Mouse (Mus musculus): ENCODE data around the gene Dtx3l. TPM values are rescaled to one million over a fixed set of nuclear protein-coding genes. Genes with fewer than 3 reads are reported as not detected.

Gene Dtx3l
- total RNA-seq, 2 experiments from 2014 or later, result 2.9 to 3.5 TPM

GRCm38 (mm10) chr16:35933181-35933580, 5.8 kb downstream of the Dtx3l start:
- no peak for DNase-seq (ENCODE audit: low spot score in 2 of 2)
- intact Hi-C loops (cut with DNase I), result no loop called here

- no peak for DNase-seq (ENCODE audit: low spot score in 2 of 2)
- intact Hi-C loops (cut with DNase I), result no loop called here
Observed at GRCm38 (mm10) chr16:35932179-35933055, 6.5 kb downstream of the Dtx3l start.

GRCm38 (mm10) chr16:35924341-35924740, 14.6 kb downstream of the Dtx3l start:
- intact Hi-C loops (cut with DNase I), result no loop called here
- DNase-seq (ENCODE audit: low spot score in 2 of 2), result no peak

- DNase-seq (ENCODE audit: low spot score in 2 of 2), result no peak
- intact Hi-C loops (cut with DNase I), result no loop called here
Observed at GRCm38 (mm10) chr16:35923546-35924198, 15.3 kb downstream of the Dtx3l start.

- DNase-seq (ENCODE audit: low spot score in 2 of 2), result no peak
- intact Hi-C loops (cut with DNase I), result no loop called here
Observed at GRCm38 (mm10) chr16:35922301-35922895, 16.6 kb downstream of the Dtx3l start.

GRCm38 (mm10) chr16:35921676-35922235, 17.2 kb downstream of the Dtx3l start:
- intact Hi-C loops (cut with DNase I), result no loop called here
- no peak for DNase-seq (ENCODE audit: low spot score in 2 of 2)

- intact Hi-C loops (cut with DNase I), result no loop called here
- DNase-seq (ENCODE audit: low spot score in 2 of 2), result no peak
Observed at GRCm38 (mm10) chr16:35918721-35919543, 20.0 kb downstream of the Dtx3l start.

- intact Hi-C loops (cut with DNase I), result loop anchor here (5.0 kb wide), 1 partner anchor 37 kb away; no protein-coding TSS in a partner anchor
- DNase-seq (ENCODE audit: low spot score in 2 of 2), result no peak
Observed at GRCm38 (mm10) chr16:35914301-35914700, 24.6 kb downstream of the Dtx3l start.

- DNase-seq (ENCODE audit: low spot score in 2 of 2), result no peak
- intact Hi-C loops (cut with DNase I), result loop anchor here (5.0 kb wide), 1 partner anchor 36 kb away; no protein-coding TSS in a partner anchor
Observed at GRCm38 (mm10) chr16:35913526-35913925, 25.4 kb downstream of the Dtx3l start.

GRCm38 (mm10) chr16:35911449-35911848, 27.5 kb downstream of the Dtx3l start:
- no peak for DNase-seq (ENCODE audit: low spot score in 2 of 2)
- intact Hi-C loops (cut with DNase I), result loop anchor here (5.0 kb wide), 1 partner anchor 34 kb away; no protein-coding TSS in a partner anchor

- no peak for DNase-seq (ENCODE audit: low spot score in 2 of 2)
- intact Hi-C loops (cut with DNase I), result no loop called here
Observed at GRCm38 (mm10) chr16:35907432-35908201, 31.3 kb downstream of the Dtx3l start.

- no peak for DNase-seq (ENCODE audit: low spot score in 2 of 2)
- intact Hi-C loops (cut with DNase I), result no loop called here
Observed at GRCm38 (mm10) chr16:35906887-35907286, 32.1 kb downstream of the Dtx3l start.

GRCm38 (mm10) chr16:35905819-35906485, 33.0 kb downstream of the Dtx3l start:
- no peak for DNase-seq (ENCODE audit: low spot score in 2 of 2)
- intact Hi-C loops (cut with DNase I), result no loop called here

- intact Hi-C loops (cut with DNase I), result no loop called here
- no peak for DNase-seq (ENCODE audit: low spot score in 2 of 2)
Observed at GRCm38 (mm10) chr16:35905355-35905754, 33.6 kb downstream of the Dtx3l start.

GRCm38 (mm10) chr16:35904121-35904736, 34.7 kb downstream of the Dtx3l start:
- intact Hi-C loops (cut with DNase I), result no loop called here
- no peak for DNase-seq (ENCODE audit: low spot score in 2 of 2)

- intact Hi-C loops (cut with DNase I), result no loop called here
- no peak for DNase-seq (ENCODE audit: low spot score in 2 of 2)
Observed at GRCm38 (mm10) chr16:35903014-35903640, 35.8 kb downstream of the Dtx3l start.

- no peak for DNase-seq (ENCODE audit: low spot score in 2 of 2)
- intact Hi-C loops (cut with DNase I), result no loop called here
Observed at GRCm38 (mm10) chr16:35900541-35900940, 38.4 kb downstream of the Dtx3l start.

All from left cerebral cortex, postnatal 25 days (tissue).